Comparison of ENCODE assay signal across 8 mouse cellular contexts in genomic region chr13:116309584-116310462, GRCm38 (mm10). TPM values are rescaled to one million over a fixed set of nuclear protein-coding genes. Genes with fewer than 3 reads are reported as not detected.
DNase-seq lines count a peak whose midpoint lies in the region; ATAC-seq and TF ChIP-seq lines count a peak whose summit lies in the region.

TSS of gene Isl1 (minus strand) at chr13:116309689.

- H3K4me2 ChIP-seq in heart, embryonic 16.5 days (ENCODE audit: low read depth, low read length) = peak within 1 kb of the TSS; percentile 87
- H3K4me2 ChIP-seq in limb, embryonic 13.5 days (replicated peaks) = peak within 1 kb of the TSS; percentile 91
- H3K4me2 ChIP-seq in midbrain, embryonic 12.5 days (replicated peaks) = peak within 1 kb of the TSS; percentile 90

- peak; percentile 28 for DNase-seq in adipocyte (ENCODE audit: low spot score)
- no peak for DNase-seq in layer of hippocampus, adult 9-11 months

- H3K79me3 ChIP-seq in C2C12 (ENCODE audit: low read depth) = no peaks in the 10 kb centered on the region

- WGBS in heart, embryonic 16.5 days = under 1% methylated on average over 81 of the region's 82 CpGs
- WGBS in limb, embryonic 13.5 days = under 1% methylated on average over 82 of the region's 82 CpGs
- under 1% methylated on average over 80 of the region's 82 CpGs for WGBS in midbrain, embryonic 12.5 days

- peak; percentile 12; the same call in 1 of the 2 replicates for TF ChIP-seq POLR2A in testis, adult 2 months (IDR thresholded peaks at IDR 0.05; ENCODE audit: control insufficient read depth, low read depth, low read length)

- peak within 1 kb of the TSS; percentile 51 for H3K9ac ChIP-seq in heart, embryonic 16.5 days (ENCODE audit: low read length)
- peak within 1 kb of the TSS; percentile 67 for H3K9ac ChIP-seq in limb, embryonic 13.5 days
- peak within 1 kb of the TSS; percentile 37; the same call in 1 of the 2 replicates for H3K9ac ChIP-seq in midbrain, embryonic 12.5 days (replicated peaks)

- no peaks in the 10 kb centered on the region for H3K9me3 ChIP-seq in heart, embryonic 16.5 days (replicated peaks; ENCODE audit: control insufficient read depth, low read length)
- H3K9me3 ChIP-seq in limb, embryonic 13.5 days = no peaks in the 10 kb centered on the region
- H3K9me3 ChIP-seq in midbrain, embryonic 12.5 days = no peaks in the 10 kb centered on the region

- H3K4me3 ChIP-seq in C2C12 (ENCODE audit: insufficient read depth, poor library complexity, severe bottlenecking) = peak within 1 kb of the TSS; percentile 14
- peak within 1 kb of the TSS; percentile 61 for H3K4me3 ChIP-seq in heart, embryonic 16.5 days (ENCODE audit: low read length)
- peak within 1 kb of the TSS; percentile 62 for H3K4me3 ChIP-seq in limb, embryonic 13.5 days
- H3K4me3 ChIP-seq in midbrain, embryonic 12.5 days = peak within 1 kb of the TSS; percentile 55
- peak within 1 kb of the TSS; percentile 62 for H3K4me3 ChIP-seq in testis, adult 2 months (ENCODE audit: control insufficient read depth, low read depth, low read length)

- H3K4me1 ChIP-seq in heart, embryonic 16.5 days (ENCODE audit: control insufficient read depth, insufficient read depth, low read length) = peaks cover 3% of the 10 kb centered on the region; the same call in 1 of the 2 replicates
- peaks cover 10% of the 10 kb centered on the region; the same call in 1 of the 2 replicates for H3K4me1 ChIP-seq in limb, embryonic 13.5 days
- peaks cover 17% of the 10 kb centered on the region for H3K4me1 ChIP-seq in midbrain, embryonic 12.5 days
- peaks cover 16% of the 10 kb centered on the region for H3K4me1 ChIP-seq in testis, adult 2 months (ENCODE audit: control insufficient read depth, insufficient read depth, low read length)

- H3K36me3 ChIP-seq in C2C12 (ENCODE audit: control insufficient read depth, insufficient read depth) = no peaks in the 10 kb centered on the region
- H3K36me3 ChIP-seq in heart, embryonic 16.5 days (ENCODE audit: control insufficient read depth, insufficient read depth) = no peaks in the 10 kb centered on the region
- H3K36me3 ChIP-seq in limb, embryonic 13.5 days = no peaks in the 10 kb centered on the region
- H3K36me3 ChIP-seq in midbrain, embryonic 12.5 days = no peaks in the 10 kb centered on the region
- no peaks in the 10 kb centered on the region for H3K36me3 ChIP-seq in testis, adult 2 months (ENCODE audit: control insufficient read depth, insufficient read depth, low read length)

- no peaks in the 10 kb centered on the region for H3K27me3 ChIP-seq in C2C12 (ENCODE audit: control insufficient read depth, insufficient read depth, insufficient read length)
- H3K27me3 ChIP-seq in heart, embryonic 16.5 days (ENCODE audit: control insufficient read depth, insufficient read depth, low read length) = peaks cover 73% of the 10 kb centered on the region
- H3K27me3 ChIP-seq in limb, embryonic 13.5 days = peaks cover 90% of the 10 kb centered on the region
- H3K27me3 ChIP-seq in midbrain, embryonic 12.5 days = peaks cover 85% of the 10 kb centered on the region
- H3K27me3 ChIP-seq in testis, adult 2 months (ENCODE audit: control insufficient read depth, insufficient read depth, low read length) = 0 out of 2 replicates have a peak, but pooled peaks cover 4% of the 10 kb centered on the region

- no peaks in the 10 kb centered on the region for H3K79me2 ChIP-seq in C2C12 (ENCODE audit: control insufficient read depth, insufficient read depth)

- H3ac ChIP-seq in C2C12 (ENCODE audit: control insufficient read depth, insufficient read length, low read depth) = no peak within 1 kb of the TSS

- H3K27ac ChIP-seq in heart, embryonic 16.5 days (ENCODE audit: low read length) = no peak within 1 kb of the TSS
- no peak within 1 kb of the TSS for H3K27ac ChIP-seq in limb, embryonic 13.5 days
- H3K27ac ChIP-seq in midbrain, embryonic 12.5 days (replicated peaks) = peak within 1 kb of the TSS; percentile 50
- H3K27ac ChIP-seq in testis, adult 2 months (ENCODE audit: control insufficient read depth, insufficient read depth, low read depth, low read length) = no peak within 1 kb of the TSS

- no peak for TF ChIP-seq CTCF in C2C12 (IDR thresholded peaks at IDR 0.05; ENCODE audit: control insufficient read depth, insufficient read depth, insufficient read length)
- no peak for TF ChIP-seq CTCF in testis, adult 2 months (IDR thresholded peaks at IDR 0.05; ENCODE audit: control insufficient read depth, insufficient read depth, insufficient replicate concordance, low read depth, low read length)

- ATAC-seq in erythroid progenitor cell, adult 5-6 weeks (replicated peaks; ENCODE audit: low FRiP score, poor library complexity, severe bottlenecking) = 0 out of 2 replicates have a peak, but pooled peaks have one; percentile 34
- ATAC-seq in heart, embryonic 16.5 days (replicated peaks; ENCODE audit: extremely low read depth, insufficient read depth, low FRiP score) = peak; percentile 93
- ATAC-seq in limb, embryonic 13.5 days (ENCODE audit: low FRiP score, low read depth) = peak; percentile 95
- ATAC-seq in midbrain, embryonic 12.5 days (ENCODE audit: low FRiP score, low read depth) = peak; percentile 97

TF ChIP-seq in C2C12, 6 proteins besides CTCF, POLR2A, EP300 and RAD21:
- TF ChIP-seq MYOG (IDR thresholded peaks at IDR 0.05; ENCODE audit: control insufficient read depth, extremely low read depth, insufficient read length) = no peak
- no peak for TF ChIP-seq USF1 (IDR thresholded peaks at IDR 0.05; ENCODE audit: low read depth)

RNA-seq across cellular contexts. Expression of gene Isl1, which starts in this region (rescaled TPM):
- polyA plus RNA-seq in C2C12 (2012; fragmentation: generic; extraction: Trizol) = 1.3 TPM
- not detected in 2 replicates for total RNA-seq in erythroid progenitor cell, adult 5-6 weeks (2015; ENCODE audit: low replicate concordance)
- not detected in 2 replicates for total RNA-seq in erythroid progenitor cell, adult 5-6 weeks (2017; ENCODE audit: low replicate concordance)
- 2.4 and 2.7 TPM in 2 replicates for polyA plus RNA-seq in heart, embryonic 16.5 days (2015; fragmentation: Nextera tagmentation; extraction: Ambion mirVana)
- 5.1 and 6.9 TPM in 2 replicates for polyA plus RNA-seq in limb, embryonic 13.5 days (2015; fragmentation: Nextera tagmentation; extraction: Ambion mirVana)
- 20.9 and 38.9 TPM in 2 replicates for polyA plus RNA-seq in midbrain, embryonic 12.5 days (2016; fragmentation: Nextera tagmentation; extraction: Ambion mirVana)
- polyA plus RNA-seq in testis, adult 2 months (2012; rRNA removed) = 0.27 and 0.48 TPM in 2 replicates

Comparison
In these comparisons a context has a peak if more than half of its experiments do, and no peak if none do; other contexts are left out.
1. Peak in ATAC-seq in erythroid progenitor cell, adult 5-6 weeks; RNA of the gene not detected or under 1 TPM.
2. ATAC-seq: peak in every context shown above with its lines; median percentile 97 in midbrain, embryonic 12.5 days; 95 in limb, embryonic 13.5 days; 93 in heart, embryonic 16.5 days; 34 in erythroid progenitor cell, adult 5-6 weeks.